Mouse (Mus musculus): ENCODE data around the gene Dpp10.

- no peak for TF ChIP-seq CTCF (IDR thresholded peaks at IDR 0.05)
- TF ChIP-seq EP300 (IDR thresholded peaks at IDR 0.05) = no peak
These were observed 12.7 kb downstream of the Dpp10 start for GRCm38 (mm10) chr1:124032677-124033076.

Measured in lung, postnatal 0 days (tissue).